ENCODE assay signal across 19 mouse cellular contexts in the genomic region with DNA sequence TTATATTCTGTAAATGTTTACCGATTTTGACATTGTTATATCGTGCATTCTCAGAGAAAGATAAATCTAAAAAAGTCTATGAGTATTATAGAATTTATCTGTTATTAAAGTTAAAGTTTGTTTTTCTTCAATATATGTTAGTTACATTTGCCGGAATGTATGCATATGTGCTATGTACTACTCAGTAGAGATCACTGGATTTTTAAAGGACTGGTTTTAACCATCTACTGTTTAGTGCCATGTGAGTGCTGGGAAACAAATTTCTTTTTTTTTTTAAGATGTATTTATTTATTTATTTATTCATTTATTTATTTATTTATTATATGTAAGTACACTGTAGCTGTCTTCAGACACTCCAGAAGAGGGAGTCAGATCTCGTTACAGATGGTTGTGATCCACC. TPM values are rescaled to one million over a fixed set of nuclear protein-coding genes. Genes with fewer than 3 reads are reported as not detected.
DNase-seq lines count a peak whose midpoint lies in the region; ATAC-seq and TF ChIP-seq lines count a peak whose summit lies in the region.
"Had no signal": no experiment of that assay in that cellular context is flagged by ENCODE, and none has a peak within 500 bp of the region (broad histone marks: within the 10 kb centered on the region; RNA-seq: fewer than 3 reads in every experiment).

No protein-coding gene starts in this region.

- 82% methylated on average over 4 of the region's 4 CpGs for WGBS in heart, embryonic 11.5 days (ENCODE audit: insufficient replicate concordance)
- 85% methylated on average over 4 of the region's 4 CpGs for WGBS in midbrain, embryonic 12.5 days
- 88% methylated on average over 4 of the region's 4 CpGs for WGBS in midbrain, embryonic 11.5 days
- 86% methylated on average over 4 of the region's 4 CpGs for WGBS in stomach, embryonic 14.5 days
- 80% methylated on average over 4 of the region's 4 CpGs for WGBS in stomach, postnatal 0 days

- no peak for TF ChIP-seq CTCF in stomach, postnatal 0 days (IDR thresholded peaks at IDR 0.05; ENCODE audit: low read depth)

- no peaks in the 10 kb centered on the region for H3K4me1 ChIP-seq in heart, embryonic 11.5 days (ENCODE audit: control insufficient read depth, insufficient read depth, low read length)
- H3K4me1 ChIP-seq in midbrain, embryonic 12.5 days = no peaks in the 10 kb centered on the region
- H3K4me1 ChIP-seq in midbrain, embryonic 11.5 days (ENCODE audit: control insufficient read depth, insufficient read depth, low read length) = no peaks in the 10 kb centered on the region
- no peaks in the 10 kb centered on the region for H3K4me1 ChIP-seq in stomach, embryonic 14.5 days (ENCODE audit: control insufficient read depth, insufficient read depth, low read length)
- no peaks in the 10 kb centered on the region for H3K4me1 ChIP-seq in stomach, postnatal 0 days (replicated peaks; ENCODE audit: control insufficient read depth, insufficient read depth)
- H3K4me1 ChIP-seq: embryonic facial prominence, embryonic 13.5 days; heart, embryonic 13.5 days; hindbrain, embryonic 12.5 days had no signal

- H3K27ac ChIP-seq in heart, embryonic 11.5 days (ENCODE audit: low read depth, low read length) = no peak overlapping the region
- no peak overlapping the region for H3K27ac ChIP-seq in midbrain, embryonic 12.5 days (replicated peaks)
- no peak overlapping the region for H3K27ac ChIP-seq in midbrain, embryonic 11.5 days (ENCODE audit: low read depth, low read length)
- H3K27ac ChIP-seq in stomach, embryonic 14.5 days (ENCODE audit: low read length) = no peak overlapping the region
- no peak overlapping the region for H3K27ac ChIP-seq in stomach, postnatal 0 days (replicated peaks)
- H3K27ac ChIP-seq: embryonic facial prominence, embryonic 13.5 days; gastrocnemius, adult 2 months; heart, embryonic 13.5 days; hindbrain, embryonic 12.5 days had no signal

- no peaks in the 10 kb centered on the region for H3K27me3 ChIP-seq in heart, embryonic 11.5 days (ENCODE audit: control insufficient read depth, insufficient read depth, low read length)
- H3K27me3 ChIP-seq in midbrain, embryonic 12.5 days = no peaks in the 10 kb centered on the region
- no peaks in the 10 kb centered on the region for H3K27me3 ChIP-seq in midbrain, embryonic 11.5 days (ENCODE audit: control insufficient read depth, insufficient read depth, low read length)
- no peaks in the 10 kb centered on the region for H3K27me3 ChIP-seq in stomach, embryonic 14.5 days (ENCODE audit: control insufficient read depth, insufficient read depth, low read length)
- no peaks in the 10 kb centered on the region for H3K27me3 ChIP-seq in stomach, postnatal 0 days (ENCODE audit: control insufficient read depth, insufficient read depth, low read length)
- H3K27me3 ChIP-seq: embryonic facial prominence, embryonic 13.5 days; heart, embryonic 13.5 days; hindbrain, embryonic 12.5 days had no signal

- 0 out of 2 replicates have a peak, but pooled peaks have one; percentile 47 for ATAC-seq in heart, embryonic 11.5 days (replicated peaks; ENCODE audit: insufficient number of reproducible peaks, low FRiP score, low TSS enrichment)
- ATAC-seq in midbrain, embryonic 12.5 days (ENCODE audit: low FRiP score, low read depth) = peak; percentile 58
- no peak for ATAC-seq in midbrain, embryonic 11.5 days (ENCODE audit: low FRiP score)
- peak; percentile 53; the same call in 1 of the 2 replicates for ATAC-seq in stomach, embryonic 14.5 days (ENCODE audit: insufficient number of reproducible peaks, insufficient read depth, low FRiP score, low read depth)
- no peak for ATAC-seq in stomach, postnatal 0 days (ENCODE audit: low FRiP score, low TSS enrichment)
- ATAC-seq: forebrain, embryonic 14.5 days had no signal

- DNase-seq in heart, postnatal 4 days = no peak
- no peak for DNase-seq in midbrain, embryonic 11.5 days (ENCODE audit: low spot score, missing footprints)
- no peak for DNase-seq in stomach, postnatal 0 days (ENCODE audit: low spot score)
- DNase-seq in adrenal gland, postnatal 36 days = no peak
- DNase-seq: adrenal gland, postnatal 14 days; cerebellum, adult 18-20 months; cerebellum, adult 9-11 months; cerebellum, postnatal 36 days; gastrocnemius, adult 2 months; gastrocnemius, postnatal 25 days; heart, postnatal 36 days had no signal

- no peak overlapping the region for H3K4me2 ChIP-seq in heart, embryonic 11.5 days
- no peak overlapping the region for H3K4me2 ChIP-seq in midbrain, embryonic 12.5 days (replicated peaks)
- no peak overlapping the region for H3K4me2 ChIP-seq in midbrain, embryonic 11.5 days
- no peak overlapping the region for H3K4me2 ChIP-seq in stomach, embryonic 14.5 days (replicated peaks; ENCODE audit: low read depth, low read length)
- no peak overlapping the region for H3K4me2 ChIP-seq in stomach, postnatal 0 days (replicated peaks; ENCODE audit: low read depth)
- H3K4me2 ChIP-seq: embryonic facial prominence, embryonic 13.5 days; heart, embryonic 13.5 days; hindbrain, embryonic 12.5 days had no signal

- peaks cover 23% of the 10 kb centered on the region for H3K9me3 ChIP-seq in heart, embryonic 11.5 days (replicated peaks; ENCODE audit: control insufficient read depth, low read length)
- peaks cover 61% of the 10 kb centered on the region for H3K9me3 ChIP-seq in midbrain, embryonic 12.5 days
- H3K9me3 ChIP-seq in midbrain, embryonic 11.5 days (ENCODE audit: control insufficient read depth, low read length) = peaks cover 42% of the 10 kb centered on the region
- peaks cover 39% of the 10 kb centered on the region for H3K9me3 ChIP-seq in stomach, embryonic 14.5 days (ENCODE audit: control insufficient read depth, low read depth, low read length)
- H3K9me3 ChIP-seq in stomach, postnatal 0 days (ENCODE audit: control insufficient read depth, low read length) = peaks cover 16% of the 10 kb centered on the region

- no peak overlapping the region for H3K4me3 ChIP-seq in heart, embryonic 11.5 days (ENCODE audit: low read depth, low read length)
- H3K4me3 ChIP-seq in midbrain, embryonic 12.5 days = no peak overlapping the region
- H3K4me3 ChIP-seq in midbrain, embryonic 11.5 days (ENCODE audit: low read depth, low read length) = no peak overlapping the region
- no peak overlapping the region for H3K4me3 ChIP-seq in stomach, embryonic 14.5 days (ENCODE audit: low read depth, low read length)
- H3K4me3 ChIP-seq in stomach, postnatal 0 days (ENCODE audit: low read depth, low read length) = no peak overlapping the region
- H3K4me3 ChIP-seq: embryonic facial prominence, embryonic 13.5 days; gastrocnemius, adult 2 months; heart, embryonic 13.5 days; hindbrain, embryonic 12.5 days had no signal

- H3K36me3 ChIP-seq in heart, embryonic 11.5 days (ENCODE audit: control insufficient read depth, insufficient read depth, low read length) = no peaks in the 10 kb centered on the region
- no peaks in the 10 kb centered on the region for H3K36me3 ChIP-seq in midbrain, embryonic 12.5 days
- H3K36me3 ChIP-seq in midbrain, embryonic 11.5 days (ENCODE audit: control insufficient read depth, insufficient read depth, low read length) = no peaks in the 10 kb centered on the region
- no peaks in the 10 kb centered on the region for H3K36me3 ChIP-seq in stomach, embryonic 14.5 days (ENCODE audit: control insufficient read depth, insufficient read depth, low read length)
- no peaks in the 10 kb centered on the region for H3K36me3 ChIP-seq in stomach, postnatal 0 days (ENCODE audit: control insufficient read depth, insufficient read depth, low read length)
- H3K36me3 ChIP-seq: embryonic facial prominence, embryonic 13.5 days; hindbrain, embryonic 12.5 days had no signal

- no peak overlapping the region for H3K9ac ChIP-seq in heart, embryonic 11.5 days (ENCODE audit: low read depth, low read length)
- H3K9ac ChIP-seq in midbrain, embryonic 12.5 days (replicated peaks) = no peak overlapping the region
- no peak overlapping the region for H3K9ac ChIP-seq in midbrain, embryonic 11.5 days (ENCODE audit: low read length)
- no peak overlapping the region for H3K9ac ChIP-seq in stomach, embryonic 14.5 days (replicated peaks; ENCODE audit: low read depth, low read length)
- H3K9ac ChIP-seq in stomach, postnatal 0 days (ENCODE audit: low read length) = no peak overlapping the region
- H3K9ac ChIP-seq: embryonic facial prominence, embryonic 13.5 days; heart, embryonic 13.5 days; hindbrain, embryonic 12.5 days had no signal

- TF ChIP-seq EP300 in stomach, postnatal 0 days (optimal IDR thresholded peaks at IDR 0.05) = no peak

RNA-seq across cellular contexts. Expression of a gene that starts 32.7 kb away (rescaled TPM):
- 0.14 TPM in 1 of 2 replicates, not detected in the other for polyA plus RNA-seq in heart, embryonic 11.5 days (2014; fragmentation: Nextera tagmentation; extraction: Ambion mirVana)
- 1 to 10 TPM in 1 of 2 experiments, under 1 TPM in 1; 0.83 to 1.2 TPM for total RNA-seq in heart, postnatal 4 days (2021)
- not detected in 2 replicates for polyA plus RNA-seq in midbrain, embryonic 12.5 days (2016; fragmentation: Nextera tagmentation; extraction: Ambion mirVana)
- polyA plus RNA-seq in midbrain, embryonic 11.5 days (2014; fragmentation: Nextera tagmentation; extraction: Ambion mirVana) = not detected in 2 replicates
- polyA plus RNA-seq in stomach, embryonic 14.5 days (2014; fragmentation: Nextera tagmentation; extraction: Ambion mirVana) = 0.08 and 0.09 TPM in 2 replicates
- 0.04 TPM in 1 of 2 replicates, not detected in the other for polyA plus RNA-seq in stomach, postnatal 0 days (2015; fragmentation: Nextera tagmentation; extraction: Ambion mirVana)
- total RNA-seq in adrenal gland, postnatal 36 days (2021) = under 1 TPM; 0.30 to 0.99 TPM
- polyA plus RNA-seq: heart, embryonic 13.5 days; heart, postnatal 0 days had no signal

Comparison
In these comparisons a context has a peak if more than half of its experiments do, and no peak if none do; other contexts are left out.
1. ATAC-seq: peak in heart, embryonic 11.5 days (single experiment), midbrain, embryonic 12.5 days (single experiment) and stomach, embryonic 14.5 days (single experiment); none in midbrain, embryonic 11.5 days (single experiment) and stomach, postnatal 0 days (single experiment).